Mouse (Mus musculus) midbrain, embryonic 14.5 days (tissue): ENCODE measurements around the gene Tmem56. TPM values are rescaled to one million over a fixed set of nuclear protein-coding genes. Genes with fewer than 3 reads are reported as not detected.

Source experiments
- ATAC-seq: fragments of 200-750 bp; cut with Nextera tagmentation; 2 replicates; pipeline ENCODE4 v1.8.0; 2017; ENCODE audit warnings: moderate number of reproducible peaks, moderate library complexity; ENCODE audit not compliant: low FRiP score, low TSS enrichment
- DNase-seq: peaks from one replicate; pipeline ENCODE4 v3.0.0-alpha.2; 2015
- H3K27ac ChIP-seq: fragments of 300-500 bp; sonication (generic); replicated peaks from 2 replicates; pipeline ENCODE4 v1.5.1; 2014; ENCODE audit warnings: mild to moderate bottlenecking, low read depth, low read length, moderate library complexity
- H3K27me3 ChIP-seq: fragments of 300-500 bp; sonication (generic); 2 replicates; pipeline ENCODE4 v1.6.1; 2014; ENCODE audit warnings: low read length, control low read depth, mixed read lengths; ENCODE audit not compliant: control insufficient read depth, insufficient read depth
- H3K36me3 ChIP-seq: fragments of 300-500 bp; sonication (generic); 2 replicates; pipeline ENCODE4 v1.6.1; 2014; ENCODE audit warnings: low read length, control low read depth; ENCODE audit not compliant: control insufficient read depth, insufficient read depth
- H3K4me1 ChIP-seq: fragments of 300-500 bp; sonication (generic); 2 replicates; pipeline ENCODE4 v1.6.1; 2014; ENCODE audit warnings: mild to moderate bottlenecking, antibody characterized with exemption, low read length, control low read depth; ENCODE audit not compliant: control insufficient read depth, insufficient read depth
- H3K4me2 ChIP-seq: fragments of 300-500 bp; sonication (generic); 2 replicates; pipeline ENCODE4 v1.6.1; 2014; ENCODE audit warnings: mild to moderate bottlenecking, low read length, moderate library complexity
- H3K4me3 ChIP-seq: fragments of 300-500 bp; sonication (generic); replicated peaks from 2 replicates; pipeline ENCODE4 v1.5.1; 2014; ENCODE audit warnings: low read depth, low read length
- H3K9ac ChIP-seq: fragments of 300-500 bp; sonication (generic); replicated peaks from 2 replicates; pipeline ENCODE4 v1.6.1; 2014; ENCODE audit warnings: mild to moderate bottlenecking, low read length, moderate library complexity
- H3K9me3 ChIP-seq: fragments of 300-500 bp; sonication (generic); 2 replicates; pipeline ENCODE4 v1.6.1; 2016; ENCODE audit warnings: low read length, control low read depth, mixed read lengths; ENCODE audit not compliant: control insufficient read depth
- WGBS: fragments of 180-500 bp; shearing (Covaris S2); extraction: QIAGEN DNeasy Blood & Tissue Kit; methylation state at CpG from one replicate; pipeline ENCODE4 v1.1.7; 2014; 5-methylcytosine and 5-hydroxymethylcytosine counted together
- polyA plus RNA-seq: library from polyadenylated mRNA; unstranded; fragments of >200 nt; fragmentation: Nextera tagmentation; extraction: Ambion mirVana; gene quantifications from 2 replicates; pipeline ENCODE4 v1.2.1, GENCODE M21; 2014

Tmem56 gene
- polyA plus RNA-seq: 3.3 TPM in 2 replicates

DNA sequence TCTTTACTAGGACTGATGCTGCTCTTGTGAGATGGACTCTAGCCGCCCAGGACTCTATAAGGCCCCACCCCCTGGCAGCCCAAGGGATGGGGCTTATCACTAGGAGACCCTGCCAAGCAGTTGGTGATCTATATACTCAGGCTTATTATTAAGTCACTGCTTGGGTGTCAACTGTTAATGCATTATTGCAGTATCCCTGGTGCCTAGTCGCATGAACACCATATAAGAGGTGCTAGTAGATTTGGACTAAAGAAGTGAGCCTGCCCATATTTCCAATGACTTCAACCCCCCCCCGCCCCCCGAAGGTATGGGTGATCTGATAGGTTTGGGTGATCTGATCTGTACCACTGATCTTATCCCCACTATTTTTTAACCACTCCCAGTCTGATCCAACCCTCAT lies at the start of gene Tmem56:
TSS of gene Tmem56 (minus strand) at position 101 of the 400 bp plus-strand sequence.
- Histone ChIP-seq H3K36me3 (no peaks in the 10 kb centered on the region), H3K4me1 (no peaks in the 10 kb centered on the region), H3K4me2 (no peak within 1 kb of the TSS), H3K4me3 (no peak within 1 kb of the TSS), H3K27ac (no peak within 1 kb of the TSS), H3K9ac (no peak within 1 kb of the TSS), H3K9me3 (no peaks in the 10 kb centered on the region), H3K27me3 (no peaks in the 10 kb centered on the region)
- DNase-seq (no peak), ATAC-seq (no peak)
- 90% methylated on average over 4 of the region's 4 CpGs for WGBS

DNA sequence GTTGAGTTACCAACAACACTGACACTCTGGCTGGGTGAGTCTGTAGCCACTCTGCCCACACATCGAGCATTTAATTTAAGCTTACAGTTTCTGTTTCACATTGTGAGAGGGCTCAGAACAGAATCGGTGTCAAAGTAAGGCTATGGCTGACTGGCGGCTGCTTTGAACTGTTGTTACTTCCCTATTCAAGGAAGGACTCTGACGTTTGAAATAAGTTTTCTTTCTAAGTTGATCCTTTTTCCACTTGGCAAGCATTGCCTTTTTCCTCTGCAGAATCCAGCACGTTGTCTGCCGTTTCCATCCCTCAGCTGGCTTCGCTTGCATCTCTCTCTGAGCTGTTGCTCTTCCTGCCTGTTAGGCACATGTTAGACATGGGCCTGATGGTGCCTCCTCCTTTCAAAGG lies 47.3 kb upstream of the Tmem56 start:
- no peak for ATAC-seq

DNA sequence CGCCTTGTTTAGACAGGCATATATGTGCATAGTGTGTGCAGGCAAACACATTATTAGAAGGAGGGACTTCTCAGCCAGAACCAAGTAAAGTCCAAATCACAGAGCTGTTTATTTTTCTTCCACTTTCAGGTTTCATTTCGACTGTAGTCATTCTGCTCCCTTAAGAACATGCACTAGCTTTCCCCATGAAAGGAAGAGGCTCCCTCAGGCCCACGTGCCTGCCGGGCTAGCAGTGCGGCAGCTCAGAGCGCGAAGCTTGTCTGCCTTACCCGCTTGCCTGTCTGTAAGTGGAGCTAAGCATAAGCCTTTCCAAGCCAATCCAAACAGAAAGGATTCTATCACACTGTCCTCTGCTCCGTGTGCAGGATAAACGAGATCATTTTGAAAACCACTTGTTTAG lies 46.7 kb upstream of the Tmem56 start:
- H3K4me3 ChIP-seq: no peak overlapping the region
- H3K9me3 ChIP-seq: no peaks in the 10 kb centered on the region
- WGBS: 66% methylated on average over 10 of the region's 10 CpGs
- no peaks in the 10 kb centered on the region for H3K36me3 ChIP-seq
- no peak for ATAC-seq
- H3K4me2 ChIP-seq: no peak overlapping the region
- H3K4me1 ChIP-seq: no peaks in the 10 kb centered on the region
- H3K9ac ChIP-seq: no peak overlapping the region
- peak; percentile 54 for DNase-seq
- H3K27me3 ChIP-seq: no peaks in the 10 kb centered on the region
- no peak overlapping the region for H3K27ac ChIP-seq

More for the DNA sequence above, 47.3 kb upstream of the Tmem56 start:
- H3K36me3 ChIP-seq: no peaks in the 10 kb centered on the region
- H3K4me1 ChIP-seq: no peaks in the 10 kb centered on the region
- H3K27me3 ChIP-seq: no peaks in the 10 kb centered on the region
- H3K9me3 ChIP-seq: no peaks in the 10 kb centered on the region
- no peak overlapping the region for H3K27ac ChIP-seq
- H3K9ac ChIP-seq: no peak overlapping the region
- H3K4me3 ChIP-seq: no peak overlapping the region
- 63% methylated on average over 7 of the region's 7 CpGs for WGBS
- DNase-seq: no peak
- no peak overlapping the region for H3K4me2 ChIP-seq

DNA sequence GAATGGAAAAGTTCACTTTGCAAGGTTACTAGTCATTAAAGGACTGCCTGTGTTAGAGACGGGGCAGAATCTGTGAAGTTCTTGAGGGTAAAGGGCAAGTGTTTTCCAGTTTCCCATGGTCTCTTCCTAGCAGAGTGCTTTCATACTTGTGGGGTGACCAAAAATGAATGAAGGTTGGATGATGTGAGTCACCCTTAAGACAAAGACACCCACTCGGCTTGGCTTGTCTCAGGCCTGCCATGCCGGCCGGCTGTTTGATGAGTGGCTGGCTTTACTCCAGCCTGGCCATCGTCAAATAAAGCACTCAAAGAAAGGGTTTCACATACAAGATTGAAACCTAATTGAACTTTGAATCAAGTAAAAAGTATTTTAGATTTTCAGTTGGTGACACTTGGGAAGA lies 44.5 kb upstream of the Tmem56 start:
- no peak overlapping the region for H3K27ac ChIP-seq
- no peaks in the 10 kb centered on the region for H3K9me3 ChIP-seq
- H3K9ac ChIP-seq: no peak overlapping the region
- H3K4me2 ChIP-seq: no peak overlapping the region
- no peaks in the 10 kb centered on the region for H3K4me1 ChIP-seq
- DNase-seq (no peak), ATAC-seq (no peak)
- H3K27me3 ChIP-seq: no peaks in the 10 kb centered on the region
- no peaks in the 10 kb centered on the region for H3K36me3 ChIP-seq
- no peak overlapping the region for H3K4me3 ChIP-seq
- 91% methylated on average over 5 of the region's 5 CpGs for WGBS

DNA sequence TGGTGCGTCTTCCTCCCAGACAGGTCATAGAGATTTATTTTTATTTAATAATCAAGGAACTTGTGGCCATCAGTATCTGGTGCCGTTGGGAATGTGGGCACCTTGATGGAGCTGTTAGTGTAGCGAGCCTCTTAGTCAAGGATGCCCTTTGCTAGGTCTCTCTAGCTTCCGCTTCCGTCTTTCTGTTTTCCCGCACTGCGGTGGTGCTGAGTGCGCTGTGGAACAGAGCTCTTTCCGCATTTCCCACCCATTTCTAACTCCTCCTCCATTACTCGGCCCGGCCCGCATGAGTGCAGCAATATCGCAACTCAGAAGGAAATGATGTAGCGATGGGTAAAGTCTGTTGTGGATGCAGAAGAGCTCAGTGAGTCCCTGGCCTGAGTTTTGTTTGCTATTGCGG lies 40.5 kb upstream of the Tmem56 start:
- DNase-seq (no peak), ATAC-seq (no peak)
- Histone ChIP-seq H3K4me3 (no peak overlapping the region), H3K27me3 (no peaks in the 10 kb centered on the region), H3K9ac (no peak overlapping the region), H3K9me3 (no peaks in the 10 kb centered on the region), H3K4me1 (no peaks in the 10 kb centered on the region), H3K27ac (no peak overlapping the region), H3K36me3 (no peaks in the 10 kb centered on the region), H3K4me2 (no peak overlapping the region)
- 95% methylated on average over 15 of the region's 15 CpGs for WGBS

DNA sequence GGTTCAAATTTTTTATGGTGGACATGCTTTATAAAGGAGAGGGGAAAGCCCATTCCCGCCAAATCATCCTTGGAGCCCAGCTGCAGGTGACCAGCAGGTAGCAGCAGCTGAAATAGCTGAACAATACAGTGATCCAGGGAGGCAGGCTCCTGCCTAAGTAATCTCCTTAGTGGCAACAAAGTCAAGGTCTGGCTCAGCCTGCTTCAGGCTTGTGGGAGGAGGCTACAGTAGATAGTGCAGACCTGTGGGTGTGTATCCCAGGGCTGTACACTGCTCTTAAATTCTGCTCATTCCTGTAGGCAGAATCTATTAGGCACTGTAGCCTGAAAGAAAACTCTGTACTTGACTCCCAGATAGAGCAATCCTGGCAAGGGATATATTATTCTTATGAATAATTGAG lies 38.0 kb upstream of the Tmem56 start:
- Histone ChIP-seq H3K27ac (no peak overlapping the region), H3K4me3 (no peak overlapping the region), H3K9me3 (no peaks in the 10 kb centered on the region), H3K9ac (no peak overlapping the region), H3K36me3 (no peaks in the 10 kb centered on the region), H3K27me3 (no peaks in the 10 kb centered on the region), H3K4me2 (no peak overlapping the region), H3K4me1 (no peaks in the 10 kb centered on the region)
- 67% methylated on average over 1 of the region's 1 CpGs for WGBS
- ATAC-seq: no peak
- no peak for DNase-seq

DNA sequence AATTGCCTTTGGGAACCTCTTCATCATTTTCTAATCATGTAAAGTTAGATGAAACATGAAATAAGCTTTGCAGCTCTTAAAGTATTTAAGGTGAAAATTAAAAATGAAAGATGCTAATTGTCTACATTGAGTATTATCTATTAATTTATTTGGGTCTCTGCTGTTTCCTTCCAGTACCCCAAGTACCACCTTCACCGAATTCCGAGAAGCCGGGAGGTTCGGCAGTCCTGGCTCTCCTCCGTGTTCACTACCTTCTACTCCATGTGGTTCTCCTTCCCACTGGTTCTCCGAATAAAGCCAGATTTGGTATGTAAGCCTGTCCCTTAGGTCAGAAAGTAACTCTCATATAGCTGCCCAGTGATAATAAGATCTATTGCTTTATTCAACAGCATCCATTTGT lies 37.0 kb upstream of the Tmem56 start:
- Histone ChIP-seq H3K4me2 (no peak overlapping the region), H3K36me3 (no peaks in the 10 kb centered on the region), H3K4me3 (no peak overlapping the region), H3K9ac (no peak overlapping the region), H3K27ac (no peak overlapping the region), H3K27me3 (no peaks in the 10 kb centered on the region), H3K4me1 (no peaks in the 10 kb centered on the region), H3K9me3 (0 out of 2 replicates have a peak, but pooled peaks cover 3% of the 10 kb centered on the region)
- ATAC-seq (no peak), DNase-seq (no peak)
- WGBS: 93% methylated on average over 6 of the region's 6 CpGs

DNA sequence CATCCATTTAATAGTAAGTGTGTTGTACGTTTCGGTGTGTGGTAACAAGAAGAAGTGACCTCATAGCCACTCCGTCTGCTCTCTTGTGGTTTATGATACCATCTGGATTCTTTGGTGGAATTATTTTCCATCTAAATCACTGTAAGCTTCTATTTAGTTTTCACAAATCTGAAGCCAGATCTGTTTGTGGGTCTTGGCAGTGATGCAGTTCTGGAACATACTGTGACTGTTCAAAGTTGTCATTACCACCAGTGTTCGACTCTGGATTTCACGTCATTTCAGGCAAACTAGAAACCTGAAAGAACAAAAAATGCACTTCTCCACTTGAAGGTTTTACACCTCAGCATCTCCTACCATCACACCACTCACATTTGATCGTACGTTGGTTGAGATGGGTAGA lies 32.6 kb upstream of the Tmem56 start:
- DNase-seq: no peak
- no peak overlapping the region for H3K27ac ChIP-seq
- H3K9me3 ChIP-seq: 0 out of 2 replicates have a peak, but pooled peaks cover 3% of the 10 kb centered on the region
- 98% methylated on average over 7 of the region's 7 CpGs for WGBS
- H3K4me3 ChIP-seq: no peak overlapping the region
- H3K9ac ChIP-seq: no peak overlapping the region
- no peaks in the 10 kb centered on the region for H3K36me3 ChIP-seq
- no peak for ATAC-seq
- H3K27me3 ChIP-seq: no peaks in the 10 kb centered on the region
- H3K4me2 ChIP-seq: no peak overlapping the region
- H3K4me1 ChIP-seq: no peaks in the 10 kb centered on the region

DNA sequence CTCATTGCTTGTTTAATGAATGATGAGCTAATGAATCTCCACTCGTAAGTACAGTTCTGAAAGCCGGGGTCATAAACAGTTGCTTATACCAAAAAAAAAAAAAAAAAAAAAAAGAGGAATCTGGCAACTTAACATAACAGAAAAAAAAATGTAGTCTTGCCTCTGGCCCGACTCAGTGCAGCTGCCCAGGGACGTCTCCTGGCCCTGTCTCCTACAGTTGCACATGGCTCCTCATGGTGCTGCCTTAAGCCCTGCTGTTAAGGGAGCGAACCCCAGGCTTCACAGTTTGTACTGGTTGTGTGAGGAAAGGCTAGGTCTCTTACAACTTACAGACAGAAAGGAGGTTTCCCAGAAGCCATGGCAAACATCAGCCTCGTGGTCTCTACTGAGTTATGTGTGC lies 31.3 kb upstream of the Tmem56 start:
- Histone ChIP-seq H3K4me2 (no peak overlapping the region), H3K9ac (no peak overlapping the region), H3K27ac (no peak overlapping the region), H3K4me1 (no peaks in the 10 kb centered on the region), H3K27me3 (no peaks in the 10 kb centered on the region), H3K9me3 (0 out of 2 replicates have a peak, but pooled peaks cover 3% of the 10 kb centered on the region), H3K4me3 (no peak overlapping the region), H3K36me3 (no peaks in the 10 kb centered on the region)
- ATAC-seq (no peak), DNase-seq (no peak)
- 90% methylated on average over 6 of the region's 6 CpGs for whole genome bisulfite sequencing
